Mouse (Mus musculus) megakaryocyte-erythroid progenitor cell, adult 5-6 weeks (primary cell): ENCODE measurements around the gene Rapgef1. TPM values are rescaled to one million over a fixed set of nuclear protein-coding genes. Genes with fewer than 3 reads are reported as not detected.
A peak's percentile ranks its signal among the peaks of the same experiment; 100 is the strongest.
"Not testable (repeated sequence)": the region's sequence is repeated elsewhere in the genome, so short reads cannot be mapped to it uniquely, and the experiment has no call there.

Experiments used
- ATAC-seq: replicated peaks from 2 replicates; pipeline ENCODE4 v1.8.0; 2016; ENCODE audit warnings: mild to moderate bottlenecking, inconsistent platforms; ENCODE audit not compliant: severe bottlenecking, poor library complexity, low FRiP score, low TSS enrichment
- total RNA-seq, 2 experiments: library from RNA; stranded (forward) in 1 of 2; stranded (reverse) in 1 of 2; fragments of 200-1000, 215-1000 nt in 1 of 2; fragments of >200 nt in 1 of 2; fragmentation: Nextera tagmentation in 1 of 2; gene quantifications; 2 replicates each; pipeline ENCODE4 v1.2.3; 2014 to 2017

Rapgef1 gene
- total RNA-seq, 2 experiments from 2014 or later: 41.4 to 52.4 TPM

GRCm38 (mm10) chr2:29770162-29770561 lies 150.6 kb downstream of the Rapgef1 start:
- no peak for ATAC-seq

GRCm38 (mm10) chr2:29771611-29772461 lies 152.3 kb downstream of the Rapgef1 start:
- ATAC-seq: no peak

GRCm38 (mm10) chr2:29773323-29773722 lies 153.8 kb downstream of the Rapgef1 start:
- ATAC-seq: peak; percentile 30; the same call in 1 of the 2 replicates

- not testable (repeated sequence) for ATAC-seq
Measured at GRCm38 (mm10) chr2:29781256-29781655, 161.7 kb downstream of the Rapgef1 start.

GRCm38 (mm10) chr2:29784290-29784689 lies 164.8 kb downstream of the Rapgef1 start:
- ATAC-seq: no peak

GRCm38 (mm10) chr2:29787104-29787917 lies 167.8 kb downstream of the Rapgef1 start, which contains the start of gene Coq4:
TSS of gene Coq4 (plus strand) at chr2:29787493.
- ATAC-seq: peak; percentile 75

GRCm38 (mm10) chr2:29787937-29788681 lies 168.6 kb downstream of the Rapgef1 start, which contains the start of gene Trub2:
TSS of gene Trub2 (minus strand) at chr2:29788502.
- peak; percentile 84 for ATAC-seq

Other genes with a start within 250 kb of the Rapgef1 start
- gene Gm13420, start 132.0 kb downstream of the Rapgef1 start, total RNA-seq (2014; fragmentation: Nextera tagmentation): not detected in 2 replicates
- not detected in 2 replicates for gene Gm13420, start 132.0 kb downstream of the Rapgef1 start, total RNA-seq (2017)
- gene Gm13547, start 139.6 kb downstream of the Rapgef1 start, total RNA-seq (2014; fragmentation: Nextera tagmentation): 3.6 TPM in 1 of 2 replicates, not detected in the other
- not detected in 2 replicates for gene Gm13547, start 139.6 kb downstream of the Rapgef1 start, total RNA-seq (2017)
- 13.6 and 20.9 TPM in 2 replicates for gene Coq4, start 167.8 kb downstream of the Rapgef1 start, total RNA-seq (2014; fragmentation: Nextera tagmentation)
- 4.2 and 7.2 TPM in 2 replicates for gene Coq4, start 167.8 kb downstream of the Rapgef1 start, total RNA-seq (2017)
- gene Trub2, start 168.8 kb downstream of the Rapgef1 start, total RNA-seq (2014; fragmentation: Nextera tagmentation): 36.2 and 44.9 TPM in 2 replicates
- 28.5 and 65.2 TPM in 2 replicates for gene Trub2, start 168.8 kb downstream of the Rapgef1 start, total RNA-seq (2017)
- 3.6 and 5.5 TPM in 2 replicates for gene Slc27a4, start 182.9 kb downstream of the Rapgef1 start, total RNA-seq (2014; fragmentation: Nextera tagmentation)
- 2.1 and 3.3 TPM in 2 replicates for gene Slc27a4, start 182.9 kb downstream of the Rapgef1 start, total RNA-seq (2017)
- gene Urm1, start 200.4 kb downstream of the Rapgef1 start, total RNA-seq (2014; fragmentation: Nextera tagmentation): 14.4 and 32.5 TPM in 2 replicates
- gene Urm1, start 200.4 kb downstream of the Rapgef1 start, total RNA-seq (2017): 15.8 and 24.9 TPM in 2 replicates
- 46.4 and 54.8 TPM in 2 replicates for gene Cercam, start 249.4 kb downstream of the Rapgef1 start, total RNA-seq (2014; fragmentation: Nextera tagmentation)
- 13.8 and 22.0 TPM in 2 replicates for gene Cercam, start 249.4 kb downstream of the Rapgef1 start, total RNA-seq (2017)